Mouse (Mus musculus) spleen, adult 2 months (tissue): ENCODE measurements around the gene Cdh23.

Source experiments
- CTCF ChIP-seq: fragments of 200-500 bp; IDR thresholded peaks from 2 replicates; pipeline ENCODE4 v1.5.1; 2011; ENCODE audit warnings: mild to moderate bottlenecking, inconsistent platforms; ENCODE audit not compliant: insufficient read depth, insufficient read length, insufficient replicate concordance; ENCODE audit errors: extremely low read depth
- POLR2A ChIP-seq: fragments of 200-500 bp; IDR thresholded peaks from 2 replicates; pipeline ENCODE4 v1.6.1; 2011; ENCODE audit warnings: low read depth, low read length, inconsistent platforms

DNA sequence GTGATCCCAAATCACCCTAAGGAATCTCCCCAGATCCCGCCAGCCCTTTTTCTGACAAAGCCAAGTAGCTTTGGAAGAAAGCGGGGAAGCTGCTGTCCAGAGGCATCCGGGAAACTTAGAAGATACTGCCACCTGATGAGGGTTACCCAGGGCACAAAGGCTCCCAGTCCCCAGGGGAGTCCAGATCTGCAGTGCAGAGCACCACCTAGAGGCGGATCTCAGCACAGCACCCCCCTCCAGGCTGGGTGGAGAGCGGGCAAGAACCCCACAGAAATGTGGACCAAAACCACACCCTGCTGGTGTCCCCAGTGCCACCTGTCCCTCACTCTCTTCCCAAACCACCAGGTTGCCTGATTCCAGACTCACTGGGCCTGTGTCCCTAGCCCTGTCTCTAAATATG lies 685 bp upstream of the Cdh23 start:
- TF ChIP-seq CTCF = peak; percentile 97
- no peak for TF ChIP-seq POLR2A
